Mouse (Mus musculus) A20 (cell line): Measurements from ENCODE around the gene Rnase10.
"Not testable (repeated sequence)": the region's sequence is repeated elsewhere in the genome, so short reads cannot be mapped to it uniquely, and the experiment has no call there.

Experiments used
- DNase-seq: peaks from one replicate; pipeline ENCODE4 v3.0.0-alpha.2; 2011; ENCODE audit warnings: low read depth, low spot score

The Rnase10 gene

DNA sequence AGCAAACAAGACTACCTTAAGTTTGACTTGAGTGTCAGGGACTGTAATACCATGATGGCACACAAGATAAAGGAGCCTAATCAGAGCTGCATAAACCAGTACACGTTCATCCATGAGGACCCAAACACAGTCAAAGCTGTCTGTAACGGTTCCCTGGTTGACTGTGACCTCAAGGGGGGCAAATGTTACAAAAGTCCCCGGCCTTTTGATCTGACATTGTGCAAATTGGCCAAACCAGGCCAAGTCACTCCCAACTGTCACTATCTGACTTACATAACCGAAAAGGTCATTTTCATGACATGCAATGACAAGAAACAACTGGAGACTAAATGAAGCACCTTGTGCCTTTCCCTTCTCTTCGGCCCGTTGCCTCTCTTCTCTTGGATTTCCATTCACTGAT, 2.0 kb downstream of the Rnase10 start:
- DNase-seq: no peak

DNA sequence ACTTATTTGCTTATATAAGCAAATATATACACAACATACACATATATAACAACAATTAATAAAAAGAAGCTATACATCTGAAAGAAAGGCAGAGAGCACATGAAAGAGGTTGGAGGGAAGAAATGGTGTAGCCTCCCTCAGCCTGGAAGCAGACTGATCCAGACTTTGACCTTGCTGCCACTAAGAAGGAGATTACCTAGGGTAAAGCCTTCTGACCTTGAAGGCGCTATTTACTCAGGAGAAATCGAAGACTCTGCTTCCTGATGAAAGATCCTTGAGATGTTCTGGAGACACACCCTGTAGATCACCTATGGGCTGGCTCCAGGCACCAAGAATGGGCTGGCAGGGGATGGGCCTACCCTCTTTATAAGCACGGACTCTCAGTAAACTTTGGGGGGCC, 7.2 kb downstream of the Rnase10 start:
- not testable (repeated sequence) for DNase-seq

DNA sequence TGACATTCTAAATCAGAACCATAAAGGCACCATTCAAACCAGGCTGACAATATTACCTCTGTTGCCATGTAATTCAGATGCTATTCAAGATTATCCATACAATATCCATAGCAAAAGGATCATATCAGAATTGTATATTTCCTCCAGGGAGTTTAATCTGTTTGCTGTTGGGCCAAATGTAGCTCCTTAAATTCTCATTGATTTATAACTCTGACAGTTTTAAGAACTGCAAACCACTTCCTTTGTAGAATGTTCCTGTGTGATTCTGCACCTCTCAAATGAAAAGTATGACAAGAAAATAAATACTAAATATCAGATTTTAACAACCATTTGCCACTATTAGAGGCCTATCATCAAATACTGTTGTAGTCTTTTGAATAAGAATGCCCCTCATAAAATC, 8.2 kb downstream of the Rnase10 start:
- DNase-seq: no peak

DNA sequence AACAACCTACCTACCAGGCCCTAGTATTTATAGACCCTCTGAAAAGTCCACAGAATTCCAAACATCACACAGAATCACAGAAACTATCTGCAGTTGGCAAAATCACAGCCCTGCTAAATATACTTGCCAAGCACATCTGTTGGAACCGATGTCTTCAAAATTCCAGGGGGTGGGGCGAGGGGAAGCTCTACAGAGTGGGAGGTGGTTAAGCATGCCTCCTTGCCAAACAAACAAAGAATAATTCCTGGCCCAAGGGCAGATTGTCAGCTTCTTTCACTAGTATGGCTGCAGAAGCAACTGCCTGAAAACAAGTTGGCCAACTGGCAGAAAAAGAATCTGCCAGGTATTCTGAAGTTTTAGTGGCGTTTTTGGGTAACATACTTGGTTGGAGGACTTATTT, 9.7 kb downstream of the Rnase10 start:
- DNase-seq: no peak

- no peak for DNase-seq
Measured at GRCm38 (mm10) chr14:51023457-51023856, 15.9 kb downstream of the Rnase10 start.

DNA sequence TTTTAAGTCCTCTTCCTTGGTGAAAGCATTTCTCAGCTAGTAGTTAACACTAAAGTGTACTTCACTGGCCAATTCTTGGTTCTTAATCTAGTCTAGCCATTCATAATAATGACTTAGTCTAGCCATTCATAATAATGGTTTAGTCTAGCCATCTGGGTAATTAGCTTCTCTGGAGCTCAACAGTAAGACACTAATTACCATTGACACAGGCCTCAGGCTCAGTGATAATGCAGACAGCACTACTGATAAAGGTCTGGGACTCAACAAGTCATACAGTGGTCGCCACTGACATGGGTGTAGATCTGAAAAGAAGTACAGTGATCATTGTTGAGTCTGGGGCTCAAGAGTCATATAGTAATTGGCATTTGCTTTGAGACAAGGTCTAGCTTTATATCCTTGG, 17.3 kb downstream of the Rnase10 start:
- no peak for DNase-seq

- peak; percentile 82 for DNase-seq
Measured at GRCm38 (mm10) chr14:51026391-51027133, 19.0 kb downstream of the Rnase10 start.

DNA sequence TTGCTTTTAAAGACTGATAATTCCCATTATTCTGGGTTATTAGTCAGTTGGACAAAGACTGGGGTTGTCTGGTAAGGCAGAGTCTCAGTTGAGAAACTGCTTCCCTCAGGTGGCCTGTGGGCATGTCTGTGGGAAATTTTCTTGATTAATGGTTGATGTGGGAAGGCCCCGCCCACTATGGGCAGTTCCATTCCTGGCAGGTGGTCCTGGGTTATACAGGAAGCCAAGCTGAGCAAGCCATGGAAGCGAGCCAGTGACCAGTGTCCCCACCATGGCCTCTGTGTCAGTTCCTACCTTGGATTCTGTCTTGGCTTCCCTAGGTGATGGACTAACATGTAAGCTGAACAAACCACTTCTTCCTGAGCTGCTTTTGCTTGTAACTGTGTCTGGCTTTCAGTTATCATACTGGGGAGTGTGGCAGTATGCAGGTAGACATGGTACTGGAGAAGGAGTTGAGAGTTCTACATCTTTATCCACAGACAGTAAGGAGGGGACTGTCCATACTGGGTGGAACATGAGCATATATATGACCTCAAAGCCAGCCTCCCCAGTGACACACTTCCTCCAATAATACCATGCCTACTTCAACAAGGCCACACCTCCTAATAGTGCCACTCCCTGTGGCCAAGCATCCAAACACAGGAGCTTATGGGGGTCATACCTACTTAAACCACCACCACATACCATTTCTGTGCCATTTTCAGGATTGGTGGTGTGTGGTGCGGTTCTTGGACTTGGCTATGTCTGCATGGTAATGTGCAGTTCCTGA, 20.0 kb downstream of the Rnase10 start:
- DNase-seq: no peak

GRCm38 (mm10) chr14:51035206-51035605, 27.7 kb downstream of the Rnase10 start:
- DNase-seq: peak; percentile 55

- DNase-seq: no peak
Measured at GRCm38 (mm10) chr14:51036214-51036613, 28.7 kb downstream of the Rnase10 start.

- no peak for DNase-seq
Measured at GRCm38 (mm10) chr14:51041769-51042168, 34.2 kb downstream of the Rnase10 start, which contains the start of gene Rnase9. Rnase9 (minus strand) TSS chr14:51041869.

DNA sequence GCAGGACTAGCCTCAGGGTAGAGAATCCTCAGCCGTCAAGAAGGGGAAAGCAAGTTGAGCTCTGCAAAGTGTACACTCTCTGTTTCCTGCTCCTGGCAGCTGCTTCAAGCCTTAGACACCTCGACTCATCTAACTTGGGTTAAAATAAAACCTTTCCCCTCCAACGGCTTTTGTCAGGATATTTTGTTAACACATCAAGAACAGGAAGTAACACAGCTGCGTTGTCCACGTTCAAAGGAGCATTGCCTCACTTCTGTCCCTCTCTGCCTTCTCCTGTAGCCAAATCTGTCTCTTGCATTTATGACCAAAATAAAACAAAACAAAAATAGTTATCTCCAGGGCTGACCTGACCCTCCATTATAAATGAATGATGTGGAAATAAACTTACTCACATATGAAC, 40.3 kb downstream of the Rnase10 start:
- DNase-seq: no peak

- no peak for DNase-seq
Measured at GRCm38 (mm10) chr14:51050063-51050462, 42.5 kb downstream of the Rnase10 start, which contains the start of gene Rnase11. Rnase11 (minus strand) TSS chr14:51050163.

DNA sequence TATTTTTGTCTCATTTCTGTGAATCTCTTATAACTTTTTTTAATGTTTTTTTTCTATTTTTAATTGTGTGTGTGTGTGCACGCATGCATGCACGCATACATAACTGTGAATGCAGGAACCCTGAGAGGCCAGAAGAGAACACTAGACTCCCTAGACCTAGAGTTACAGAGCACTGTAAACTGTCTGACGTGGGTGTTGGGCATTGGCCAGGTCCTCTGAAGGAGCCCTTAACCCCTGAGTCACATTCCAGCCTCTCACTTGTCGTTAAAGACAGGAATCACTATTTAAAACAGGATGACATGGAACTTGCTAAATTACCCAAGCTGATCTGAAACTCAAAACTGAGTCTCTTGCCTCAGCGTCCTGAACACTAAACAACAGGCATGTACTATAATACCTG, 44.4 kb downstream of the Rnase10 start:
- no peak for DNase-seq

DNA sequence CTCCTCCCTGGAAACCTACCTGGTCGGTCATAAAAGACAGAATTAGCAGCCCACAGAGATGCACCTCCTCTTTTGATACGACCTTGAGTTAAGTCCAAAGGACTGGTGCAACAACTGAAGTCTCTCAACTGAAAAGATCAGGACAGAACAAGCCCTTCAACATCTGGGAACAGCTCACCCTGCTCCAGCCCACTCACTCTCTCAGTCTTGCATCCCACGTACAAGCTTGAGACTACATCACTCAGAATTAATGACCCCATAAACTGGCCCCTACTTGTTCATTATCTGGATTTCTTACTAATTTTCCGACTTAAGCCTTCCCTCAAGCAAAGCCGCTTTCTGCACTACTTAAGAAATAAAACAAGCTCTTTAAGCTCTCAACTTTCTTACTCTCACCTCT, 45.6 kb downstream of the Rnase10 start:
- no peak for DNase-seq

GRCm38 (mm10) chr14:51054243-51055237, 47.0 kb downstream of the Rnase10 start:
- no peak for DNase-seq

GRCm38 (mm10) chr14:51057401-51057831, 49.9 kb downstream of the Rnase10 start, which contains the start of gene Rnase12:
Rnase12 (minus strand) TSS chr14:51057661.
- DNase-seq: no peak
